Mouse (Mus musculus) cerebellum, adult 2 months (tissue): ENCODE results near the gene Bpgm. TPM values are rescaled to one million over a fixed set of nuclear protein-coding genes. Genes with fewer than 3 reads are reported as not detected.

ENCODE experiments used
- DNase-seq, 2 experiments: peaks; one replicate each; pipeline ENCODE4 v3.0.0; 2021
- H3K27ac ChIP-seq: fragments of 200-500 bp; 2 replicates; pipeline ENCODE4 v1.5.1; 2012; ENCODE audit warnings: low read length, control low read depth, inconsistent platforms; ENCODE audit not compliant: insufficient read depth
- H3K27me3 ChIP-seq: fragments of 200-500 bp; 2 replicates; pipeline ENCODE4 v1.6.1; 2012; ENCODE audit warnings: inconsistent platforms, mild to moderate bottlenecking, low read length, moderate library complexity; ENCODE audit not compliant: control insufficient read depth, insufficient read depth
- H3K4me1 ChIP-seq: fragments of 200-500 bp; 2 replicates; pipeline ENCODE4 v1.6.1; 2011; ENCODE audit warnings: low read length; ENCODE audit not compliant: control insufficient read depth, insufficient read depth
- H3K4me3 ChIP-seq: fragments of 200-500 bp; replicated peaks from 2 replicates; pipeline ENCODE3; 2011; ENCODE audit warnings: mild to moderate bottlenecking, low read depth, low read length, control low read depth; ENCODE audit not compliant: insufficient read depth
- CTCF ChIP-seq: fragments of 200-500 bp; IDR thresholded peaks from 2 replicates; pipeline ENCODE4 v1.5.1; 2011; ENCODE audit warnings: low read depth, mild to moderate bottlenecking, control low read depth, low read length, moderate library complexity, borderline replicate concordance; ENCODE audit not compliant: insufficient read depth
- POLR2A ChIP-seq: fragments of 200-500 bp; IDR thresholded peaks from 2 replicates; pipeline ENCODE4 v1.6.1; 2011; ENCODE audit warnings: low read length, control low read depth, borderline replicate concordance; ENCODE audit not compliant: insufficient read depth
- WGBS: fragments of 180-500 bp; shearing (Covaris S2); methylation state at CpG from one replicate; pipeline ENCODE4 v1.1.7; 2018; 5-methylcytosine and 5-hydroxymethylcytosine counted together
- polyA plus RNA-seq: library from polyadenylated mRNA; depleted of rRNA; stranded (reverse); fragments of >200 nt; gene quantifications from 2 replicates; pipeline ENCODE4 v1.2.3, GENCODE M21; 2012

Gene Bpgm
- polyA plus RNA-seq, 1 experiment: 117 TPM

GRCm38 (mm10) chr6:34493327-34494095 lies 17.5 kb downstream of the Bpgm start:
- Histone ChIP-seq H3K4me1 (no peaks in the 10 kb centered on the region), H3K4me3 (no peak overlapping the region), H3K27me3 (no peaks in the 10 kb centered on the region), H3K27ac (peak overlapping the region; percentile 21; the same call in 1 of the 2 replicates)
- TF ChIP-seq POLR2A: no peak
- no peak for TF ChIP-seq CTCF
- WGBS: 86% methylated on average over 21 of the region's 21 CpGs
- DNase-seq: no peak

GRCm38 (mm10) chr6:34495140-34495551 lies 19.1 kb downstream of the Bpgm start:
- no peak overlapping the region for H3K4me3 ChIP-seq
- no peak overlapping the region; the same call in 1 of the 2 replicates for H3K27ac ChIP-seq
- WGBS: 56% methylated on average over 7 of the region's 7 CpGs
- DNase-seq: no peak
- TF ChIP-seq CTCF (no peak), POLR2A (no peak)
- no peaks in the 10 kb centered on the region for H3K27me3 ChIP-seq
- H3K4me1 ChIP-seq: peaks cover 4% of the 10 kb centered on the region; the same call in 1 of the 2 replicates

DNA sequence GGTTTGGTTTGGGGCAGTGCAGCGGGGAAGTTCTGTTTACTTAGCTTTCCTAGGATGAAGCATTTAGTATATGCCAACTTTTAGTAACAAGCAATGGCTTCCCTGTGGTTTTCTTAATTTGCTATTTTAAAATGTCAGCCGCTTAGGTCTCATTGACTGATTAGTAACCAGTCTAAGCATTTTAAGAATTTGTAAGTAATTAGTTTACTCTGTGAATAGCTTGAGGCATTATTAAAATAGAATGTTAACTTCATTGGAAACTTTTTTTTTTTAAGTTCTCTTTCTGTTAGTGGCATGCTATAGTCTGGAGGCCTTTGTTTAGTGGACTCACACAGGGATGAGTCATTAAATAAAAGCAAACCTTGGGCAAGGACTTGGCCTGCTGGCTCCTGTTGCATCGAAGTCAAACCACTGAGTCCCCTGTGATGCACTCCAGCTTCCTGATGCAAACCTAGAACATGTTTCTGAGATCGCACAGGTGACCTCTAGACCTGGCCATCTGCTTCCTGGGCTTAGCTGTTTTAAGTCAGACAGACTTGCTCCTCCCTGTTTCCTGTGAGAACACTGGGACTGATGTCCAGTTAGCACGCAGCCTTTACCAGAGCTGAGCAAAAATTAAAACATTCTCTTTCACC lies 22.1 kb downstream of the Bpgm start:
- Histone ChIP-seq H3K4me3 (no peak overlapping the region), H3K4me1 (peaks cover 4% of the 10 kb centered on the region), H3K27ac (no peak overlapping the region), H3K27me3 (no peaks in the 10 kb centered on the region)
- TF ChIP-seq POLR2A (no peak), CTCF (no peak)
- DNase-seq: no peak
- 58% methylated on average over 5 of the region's 5 CpGs for WGBS

GRCm38 (mm10) chr6:34502291-34502690 lies 26.3 kb downstream of the Bpgm start:
- no peak overlapping the region for H3K27ac ChIP-seq
- no peak for DNase-seq
- peaks cover 4% of the 10 kb centered on the region for H3K4me1 ChIP-seq
- 41% methylated on average over 7 of the region's 7 CpGs for WGBS
- H3K27me3 ChIP-seq: no peaks in the 10 kb centered on the region
- no peak overlapping the region for H3K4me3 ChIP-seq
- TF ChIP-seq POLR2A (no peak), CTCF (no peak)

DNA sequence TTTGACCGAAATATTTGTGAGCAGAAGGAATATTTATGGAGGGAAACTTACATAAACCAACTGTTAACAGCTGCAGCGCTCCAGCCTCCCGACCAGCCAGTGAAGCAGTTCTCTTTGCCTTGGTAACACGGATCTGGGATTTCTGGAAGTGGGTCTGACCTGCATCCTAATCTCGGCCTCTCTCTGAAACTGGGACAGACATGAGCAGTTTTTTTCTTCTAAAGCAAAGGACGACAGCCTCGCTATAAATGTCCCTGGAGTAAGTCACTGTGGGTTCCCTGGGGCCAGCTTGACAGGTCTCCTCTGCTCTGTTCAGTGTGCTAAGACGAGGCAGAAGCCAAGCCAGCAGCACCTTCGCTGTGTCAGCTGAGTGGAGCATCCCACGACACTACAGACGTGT lies 29.9 kb downstream of the Bpgm start:
- no peaks in the 10 kb centered on the region for H3K27me3 ChIP-seq
- no peaks in the 10 kb centered on the region; the same call in 1 of the 2 replicates for H3K4me1 ChIP-seq
- TF ChIP-seq CTCF (no peak), POLR2A (no peak)
- DNase-seq: peak in 1 of 2 experiments; percentile 21
- WGBS: 72% methylated on average over 11 of the region's 11 CpGs
- H3K27ac ChIP-seq: no peak overlapping the region
- H3K4me3 ChIP-seq: no peak overlapping the region

- DNase-seq: no peak
- Histone ChIP-seq H3K27ac (no peak overlapping the region), H3K4me1 (no peaks in the 10 kb centered on the region), H3K4me3 (no peak overlapping the region), H3K27me3 (no peaks in the 10 kb centered on the region)
- 96% methylated on average over 4 of the region's 4 CpGs for WGBS
- TF ChIP-seq CTCF (no peak), POLR2A (no peak)
These were observed 31.6 kb downstream of the Bpgm start for GRCm38 (mm10) chr6:34507581-34507980.

- DNase-seq: no peak
- no peak overlapping the region for H3K27ac ChIP-seq
- no peaks in the 10 kb centered on the region for H3K4me1 ChIP-seq
- no peak overlapping the region for H3K4me3 ChIP-seq
- no peaks in the 10 kb centered on the region for H3K27me3 ChIP-seq
- TF ChIP-seq POLR2A: no peak
- no peak for TF ChIP-seq CTCF
- 93% methylated on average over 4 of the region's 4 CpGs for WGBS
These were observed 32.0 kb downstream of the Bpgm start for GRCm38 (mm10) chr6:34508016-34508415.

DNA sequence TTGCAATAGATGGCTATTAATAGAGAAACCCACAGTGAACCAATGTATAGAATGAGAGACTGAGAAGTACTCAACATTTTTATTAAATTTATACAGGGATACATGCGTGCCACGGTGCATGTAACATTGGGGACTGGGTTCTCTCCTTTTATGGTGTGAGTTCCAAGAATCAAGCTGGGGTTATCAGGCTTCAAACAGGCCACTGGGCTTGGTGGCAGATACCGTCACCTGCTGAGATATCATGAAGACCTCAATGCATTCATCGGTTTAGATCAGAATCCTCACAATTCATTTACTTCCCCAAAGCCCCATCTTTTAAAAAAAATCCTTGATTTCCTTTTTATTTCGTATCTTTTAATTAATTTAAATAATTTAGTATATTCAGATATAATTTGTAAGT lies 34.3 kb downstream of the Bpgm start:
- H3K4me1 ChIP-seq: no peaks in the 10 kb centered on the region
- TF ChIP-seq CTCF (no peak), POLR2A (no peak)
- H3K27ac ChIP-seq: no peak overlapping the region
- H3K4me3 ChIP-seq: no peak overlapping the region
- no peaks in the 10 kb centered on the region for H3K27me3 ChIP-seq
- 91% methylated on average over 5 of the region's 5 CpGs for WGBS
- DNase-seq: no peak
